Mouse (Mus musculus) embryo, embryonic 9.5 days (tissue): ENCODE results near the gene Mff.
A peak's percentile ranks its signal among the peaks of the same experiment; 100 is the strongest.

Experiments
- DNase-seq: peaks from one replicate; pipeline ENCODE4 v3.0.0-alpha.2; 2017; ENCODE audit errors: extremely low spot score

Gene Mff

GRCm38 (mm10) chr1:82724339-82725025, at the start of gene Mff:
Gene Mff, plus strand, starts transcription at chr1:82724890.
- DNase-seq: peak; percentile 92

GRCm38 (mm10) chr1:82686328-82686727, 38.4 kb upstream of the Mff start:
- DNase-seq: no peak

GRCm38 (mm10) chr1:82686866-82687265, 37.8 kb upstream of the Mff start:
- DNase-seq: no peak

- no peak for DNase-seq
These were observed 36.8 kb upstream of the Mff start for GRCm38 (mm10) chr1:82687931-82688330.

GRCm38 (mm10) chr1:82695915-82696314, 28.8 kb upstream of the Mff start:
- DNase-seq: no peak

- no peak for DNase-seq
These were observed 6.7 kb upstream of the Mff start for GRCm38 (mm10) chr1:82717816-82718512.

- no peak for DNase-seq
These were observed 560 bp downstream of the Mff start for GRCm38 (mm10) chr1:82725026-82725874.

- no peak for DNase-seq
These were observed 1.1 kb downstream of the Mff start for GRCm38 (mm10) chr1:82725875-82726185.

- DNase-seq: no peak
These were observed 1.8 kb downstream of the Mff start for GRCm38 (mm10) chr1:82726482-82726881.

GRCm38 (mm10) chr1:82733357-82733756, 8.7 kb downstream of the Mff start:
- DNase-seq: no peak

GRCm38 (mm10) chr1:82738066-82738465, 13.4 kb downstream of the Mff start:
- DNase-seq: no peak

GRCm38 (mm10) chr1:82741539-82741938, 16.8 kb downstream of the Mff start:
- DNase-seq: no peak

- no peak for DNase-seq
These were observed 19.3 kb downstream of the Mff start for GRCm38 (mm10) chr1:82743962-82744361.

GRCm38 (mm10) chr1:82746408-82746807, 21.7 kb downstream of the Mff start:
- DNase-seq: no peak

GRCm38 (mm10) chr1:82747714-82748452, 23.2 kb downstream of the Mff start:
- no peak for DNase-seq

- no peak for DNase-seq
These were observed 34.8 kb downstream of the Mff start for GRCm38 (mm10) chr1:82759520-82759919.

- DNase-seq: no peak
These were observed 36.9 kb downstream of the Mff start for GRCm38 (mm10) chr1:82761454-82762169.

- no peak for DNase-seq
These were observed 37.6 kb downstream of the Mff start for GRCm38 (mm10) chr1:82762274-82762673.

GRCm38 (mm10) chr1:82766227-82766626, 41.5 kb downstream of the Mff start:
- no peak for DNase-seq

- DNase-seq: no peak
These were observed 42.0 kb downstream of the Mff start for GRCm38 (mm10) chr1:82766641-82767040.

- DNase-seq: no peak
These were observed 43.6 kb downstream of the Mff start, which contains the start of gene Tm4sf20 for GRCm38 (mm10) chr1:82768269-82768668. Gene Tm4sf20, minus strand, starts transcription at chr1:82768461.
